Mouse (Mus musculus) splenic B cell, adult 2 months (primary cell): ENCODE data around the gene Fndc1.

Experiments
- DNase-seq: peaks from one replicate; pipeline ENCODE4 v3.0.0-alpha.2; 2011; ENCODE audit warnings: low read depth, low spot score
- H3K27me3 ChIP-seq: 2 replicates; pipeline ENCODE4 v1.6.1; 2012; ENCODE audit warnings: mild to moderate bottlenecking, low read length, moderate library complexity, mixed read lengths; ENCODE audit not compliant: control insufficient read depth, poor library complexity, insufficient read depth, severe bottlenecking
- H3K36me3 ChIP-seq: 2 replicates; pipeline ENCODE4 v1.6.1; 2012; ENCODE audit warnings: mild to moderate bottlenecking, low read length, moderate library complexity, mixed read lengths; ENCODE audit not compliant: control insufficient read depth, poor library complexity, insufficient read depth, severe bottlenecking

The Fndc1 gene

GRCm38 (mm10) chr17:7690271-7690670 lies 136.8 kb downstream of the Fndc1 start:
- Histone ChIP-seq H3K27me3 (no peaks in the 10 kb centered on the region), H3K36me3 (no peaks in the 10 kb centered on the region)
- DNase-seq = no peak
